Mouse (Mus musculus): ENCODE results near the gene Rrp1.
"Not testable (repeated sequence)": the region's sequence is repeated elsewhere in the genome, so short reads cannot be mapped to it uniquely, and the experiment has no call there.

Rrp1 gene

GRCm38 (mm10) chr10:78425181-78426041 lies 12.6 kb upstream of the Rrp1 start, which contains the start of gene Cstb:
Gene Cstb, plus strand, starts transcription at chr10:78425669.
- DNase-seq (ENCODE audit: low spot score) = peak; percentile 88

GRCm38 (mm10) chr10:78422614-78423013 lies 9.8 kb upstream of the Rrp1 start:
- DNase-seq (ENCODE audit: low spot score) = no peak

- DNase-seq (ENCODE audit: low spot score) = no peak
Measured at GRCm38 (mm10) chr10:78420929-78421328, 8.1 kb upstream of the Rrp1 start.

GRCm38 (mm10) chr10:78418791-78419190 lies 5.9 kb upstream of the Rrp1 start:
- no peak for DNase-seq (ENCODE audit: low spot score)

- no peak for DNase-seq (ENCODE audit: low spot score)
Measured at GRCm38 (mm10) chr10:78417888-78418287, 5.0 kb upstream of the Rrp1 start.

GRCm38 (mm10) chr10:78414936-78415335 lies 2.1 kb upstream of the Rrp1 start:
- DNase-seq (ENCODE audit: low spot score) = not testable (repeated sequence)

GRCm38 (mm10) chr10:78413152-78413520 lies 293 bp upstream of the Rrp1 start:
- no peak for DNase-seq (ENCODE audit: low spot score)

GRCm38 (mm10) chr10:78411851-78412250 lies 992 bp downstream of the Rrp1 start:
- DNase-seq (ENCODE audit: low spot score) = no peak

- no peak for DNase-seq (ENCODE audit: low spot score)
Measured at GRCm38 (mm10) chr10:78409035-78409788, 3.6 kb downstream of the Rrp1 start.

- no peak for DNase-seq (ENCODE audit: low spot score)
Measured at GRCm38 (mm10) chr10:78407132-78407531, 5.7 kb downstream of the Rrp1 start.

- no peak for DNase-seq (ENCODE audit: low spot score)
Measured at GRCm38 (mm10) chr10:78406152-78406551, 6.7 kb downstream of the Rrp1 start.

GRCm38 (mm10) chr10:78402301-78402922 lies 10.4 kb downstream of the Rrp1 start:
- no peak for DNase-seq (ENCODE audit: low spot score)

- no peak for DNase-seq (ENCODE audit: low spot score)
Measured at GRCm38 (mm10) chr10:78401127-78401526, 11.7 kb downstream of the Rrp1 start.

- DNase-seq (ENCODE audit: low spot score) = peak; percentile 81
Measured at GRCm38 (mm10) chr10:78399090-78399657, 13.7 kb downstream of the Rrp1 start.

GRCm38 (mm10) chr10:78396625-78396885 lies 16.3 kb downstream of the Rrp1 start:
- no peak for DNase-seq (ENCODE audit: low spot score)

- DNase-seq (ENCODE audit: low spot score) = peak; percentile 98
Measured at GRCm38 (mm10) chr10:78395819-78396624, 16.8 kb downstream of the Rrp1 start.

- no peak for DNase-seq (ENCODE audit: low spot score)
Measured at GRCm38 (mm10) chr10:78395377-78395776, 17.5 kb downstream of the Rrp1 start.

- peak; percentile 82 for DNase-seq (ENCODE audit: low spot score)
Measured at GRCm38 (mm10) chr10:78392072-78392471, 20.8 kb downstream of the Rrp1 start.

- no peak for DNase-seq (ENCODE audit: low spot score)
Measured at GRCm38 (mm10) chr10:78390982-78391470, 21.8 kb downstream of the Rrp1 start.

- no peak for DNase-seq (ENCODE audit: low spot score)
Measured at GRCm38 (mm10) chr10:78388216-78388980, 24.4 kb downstream of the Rrp1 start.

GRCm38 (mm10) chr10:78385520-78385919 lies 27.3 kb downstream of the Rrp1 start:
- DNase-seq (ENCODE audit: low spot score) = no peak
